Mouse (Mus musculus): ENCODE data around the gene Acbd3. TPM values are rescaled to one million over a fixed set of nuclear protein-coding genes. Genes with fewer than 3 reads are reported as not detected.

The Acbd3 gene
- polyA plus RNA-seq, 1 experiment from 2014 or later, result 23.7 TPM

DNA sequence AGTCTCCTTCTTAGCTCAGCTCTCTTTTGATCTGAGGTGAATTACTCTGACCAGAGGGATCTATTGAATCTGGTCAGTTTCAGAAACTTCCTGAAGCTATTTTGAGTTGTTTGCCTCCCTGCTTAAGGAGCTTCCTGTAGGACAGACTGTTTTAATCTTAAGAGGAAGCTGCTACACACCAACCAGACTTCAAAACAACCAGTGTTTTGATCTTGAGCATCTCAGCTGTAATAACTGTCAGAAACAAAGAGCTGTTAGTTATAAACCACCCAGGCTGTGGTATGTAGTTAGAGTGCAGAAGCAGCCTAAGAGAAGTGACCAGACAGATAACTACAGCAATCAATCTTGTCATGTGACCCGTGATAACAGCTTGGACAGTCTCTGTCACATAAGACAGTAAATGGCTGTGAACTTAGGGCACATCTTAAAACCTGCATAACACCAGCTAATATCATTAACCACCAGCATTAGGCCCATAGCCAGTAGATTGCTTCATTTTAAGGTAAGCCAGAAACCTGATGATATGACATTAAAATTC lies 2.1 kb upstream of the Acbd3 start:
- H3K9ac ChIP-seq (replicated peaks), result no peak overlapping the region
- H3K4me3 ChIP-seq, result no peak overlapping the region
- no peaks in the 10 kb centered on the region for H3K36me3 ChIP-seq
- no peaks in the 10 kb centered on the region for H3K27me3 ChIP-seq
- no peak overlapping the region for H3K4me2 ChIP-seq (replicated peaks)
- ATAC-seq (replicated peaks), result no peak
- peaks cover 29% of the 10 kb centered on the region for H3K4me1 ChIP-seq
- no peak overlapping the region for H3K27ac ChIP-seq (replicated peaks)
- WGBS, result 71% methylated on average over 1 of the region's 1 CpGs
- H3K9me3 ChIP-seq, result no peaks in the 10 kb centered on the region

GRCm38 (mm10) chr1:180726183-180726582 lies 340 bp downstream of the Acbd3 start:
- under 1% methylated on average over 42 of the region's 42 CpGs for WGBS
- peak; percentile 78 for ATAC-seq (replicated peaks)
- Histone ChIP-seq H3K27ac (replicated peaks) (peak overlapping the region; percentile 80), H3K4me3 (peak overlapping the region; percentile 85), H3K9ac (replicated peaks) (peak overlapping the region; percentile 86), H3K4me1 (peaks cover 38% of the 10 kb centered on the region), H3K27me3 (no peaks in the 10 kb centered on the region), H3K9me3 (no peaks in the 10 kb centered on the region), H3K4me2 (replicated peaks) (peak overlapping the region; percentile 57), H3K36me3 (no peaks in the 10 kb centered on the region)

DNA sequence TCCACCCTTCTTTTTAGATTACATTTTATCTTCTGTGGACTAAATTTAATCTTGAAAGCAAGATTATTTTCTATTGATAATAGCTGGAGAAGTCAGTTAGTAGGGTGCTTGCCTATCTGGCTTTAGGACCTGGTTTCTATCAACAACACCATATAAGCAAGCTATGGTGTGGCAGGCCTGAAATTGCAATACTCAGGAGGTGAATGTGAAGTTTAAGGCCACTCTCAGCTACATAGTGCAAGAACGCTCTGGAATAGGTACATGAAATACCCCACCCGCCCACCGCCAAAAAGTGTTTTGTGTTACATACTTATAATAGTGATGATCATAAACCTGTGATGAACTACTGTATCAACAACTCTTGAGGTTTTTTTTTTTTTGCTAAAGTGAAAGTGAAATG lies 3.4 kb downstream of the Acbd3 start:
- H3K36me3 ChIP-seq, result peaks cover 4% of the 10 kb centered on the region
- H3K9me3 ChIP-seq, result no peaks in the 10 kb centered on the region
- no peak for ATAC-seq (replicated peaks)
- H3K27ac ChIP-seq (replicated peaks), result no peak overlapping the region
- peaks cover 38% of the 10 kb centered on the region for H3K4me1 ChIP-seq
- no peak overlapping the region for H3K4me3 ChIP-seq
- no peaks in the 10 kb centered on the region for H3K27me3 ChIP-seq
- WGBS, result 91% methylated on average over 3 of the region's 3 CpGs
- no peak overlapping the region for H3K9ac ChIP-seq (replicated peaks)
- H3K4me2 ChIP-seq (replicated peaks), result no peak overlapping the region

DNA sequence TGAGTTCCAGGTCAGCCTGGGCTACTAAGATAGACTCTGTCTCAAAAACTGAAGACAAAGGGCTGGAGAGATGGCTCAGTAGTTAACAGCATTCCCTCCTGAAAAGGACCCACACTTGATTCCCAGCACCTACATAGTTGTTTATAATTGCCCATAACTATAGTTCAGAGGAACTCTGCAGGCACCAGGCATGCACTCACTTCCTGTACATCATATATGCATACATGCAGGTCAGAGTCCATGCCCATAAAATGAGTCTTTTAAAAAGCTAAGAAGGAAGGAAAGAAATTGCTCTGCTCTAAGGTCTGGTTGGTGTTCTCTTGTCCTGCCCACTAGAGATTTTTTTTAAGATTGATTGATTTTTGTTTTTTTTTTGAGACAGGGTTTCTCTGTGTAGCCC lies 22.0 kb downstream of the Acbd3 start:
- H3K9ac ChIP-seq (replicated peaks), result no peak overlapping the region
- no peak overlapping the region for H3K4me3 ChIP-seq
- H3K4me2 ChIP-seq (replicated peaks), result no peak overlapping the region
- H3K4me1 ChIP-seq, result no peaks in the 10 kb centered on the region
- H3K27ac ChIP-seq (replicated peaks), result no peak overlapping the region
- no peaks in the 10 kb centered on the region for H3K9me3 ChIP-seq
- peaks cover 68% of the 10 kb centered on the region for H3K36me3 ChIP-seq
- ATAC-seq (replicated peaks), result no peak
- no peaks in the 10 kb centered on the region for H3K27me3 ChIP-seq

DNA sequence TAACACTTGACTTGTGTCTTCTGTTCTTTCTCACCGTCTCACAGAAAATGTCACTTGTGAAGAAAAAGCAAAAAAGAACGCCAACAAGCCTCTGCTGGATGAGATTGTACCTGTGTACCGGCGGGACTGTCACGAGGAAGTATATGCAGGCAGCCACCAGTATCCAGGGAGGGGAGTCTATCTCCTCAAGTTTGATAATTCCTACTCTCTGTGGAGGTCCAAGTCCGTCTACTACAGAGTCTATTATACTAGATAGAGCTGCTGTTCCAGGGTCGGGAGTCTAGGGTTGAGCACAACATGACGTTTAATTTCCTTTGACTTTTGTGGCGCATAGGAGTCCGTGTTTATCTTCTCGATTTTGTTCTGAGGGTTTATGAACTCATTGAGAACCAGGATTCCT lies 26.3 kb downstream of the Acbd3 start:
- Histone ChIP-seq H3K9ac (replicated peaks) (no peak overlapping the region), H3K36me3 (peaks cover 48% of the 10 kb centered on the region)
- 95% methylated on average over 11 of the region's 11 CpGs for WGBS

DNA sequence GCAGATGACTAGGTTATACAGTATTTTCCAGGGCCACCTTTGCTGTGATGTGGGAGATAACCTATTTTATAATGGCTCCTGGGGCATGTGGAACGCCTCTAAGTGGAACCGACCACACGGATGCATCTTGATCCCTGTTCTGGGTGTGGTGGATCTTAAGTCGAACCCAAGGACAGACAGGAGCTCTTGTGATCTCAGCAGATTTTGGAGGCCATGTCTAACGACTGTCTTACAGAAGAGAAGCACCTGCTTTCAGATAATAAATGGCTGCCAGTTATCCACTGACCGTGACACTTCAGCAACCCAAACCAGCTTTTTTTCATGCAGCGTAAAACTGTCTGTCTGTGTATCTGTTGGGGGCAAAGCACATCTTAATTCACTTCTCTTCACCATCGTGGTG lies 28.5 kb downstream of the Acbd3 start:
- Histone ChIP-seq H3K27ac (replicated peaks) (no peak overlapping the region), H3K9me3 (no peaks in the 10 kb centered on the region), H3K4me2 (replicated peaks) (no peak overlapping the region), H3K27me3 (no peaks in the 10 kb centered on the region), H3K9ac (replicated peaks) (no peak overlapping the region), H3K4me3 (no peak overlapping the region), H3K4me1 (no peaks in the 10 kb centered on the region), H3K36me3 (peaks cover 28% of the 10 kb centered on the region)
- ATAC-seq (replicated peaks), result no peak
- WGBS, result 93% methylated on average over 8 of the region's 8 CpGs

More for the DNA sequence above, 26.3 kb downstream of the Acbd3 start:
- Histone ChIP-seq H3K4me1 (no peaks in the 10 kb centered on the region), H3K4me2 (replicated peaks) (no peak overlapping the region), H3K27me3 (no peaks in the 10 kb centered on the region), H3K27ac (replicated peaks) (no peak overlapping the region), H3K4me3 (no peak overlapping the region), H3K9me3 (no peaks in the 10 kb centered on the region)
- no peak for ATAC-seq (replicated peaks)

DNA sequence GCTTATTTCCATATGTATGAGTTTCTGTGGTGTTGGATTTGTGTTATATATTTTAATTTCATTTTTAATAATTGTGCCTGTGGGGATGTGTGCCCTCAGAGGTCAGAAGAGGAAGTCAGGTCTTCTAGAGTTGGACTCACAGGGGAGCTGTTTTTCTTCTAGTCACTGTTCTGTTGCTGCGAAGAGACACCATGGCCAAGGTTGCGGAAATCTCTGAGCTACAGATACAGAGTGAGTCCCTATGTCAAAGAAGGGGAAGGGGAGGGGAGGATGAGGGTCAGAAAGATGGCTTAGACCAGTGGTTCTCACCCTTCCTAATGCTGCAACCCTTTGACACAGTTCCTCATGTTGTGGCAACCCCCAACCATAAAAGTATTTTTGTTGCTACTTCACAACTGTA lies 30.9 kb downstream of the Acbd3 start:
- Histone ChIP-seq H3K9me3 (no peaks in the 10 kb centered on the region), H3K4me2 (replicated peaks) (no peak overlapping the region), H3K36me3 (peaks cover 26% of the 10 kb centered on the region), H3K9ac (replicated peaks) (no peak overlapping the region), H3K27me3 (no peaks in the 10 kb centered on the region), H3K4me3 (no peak overlapping the region), H3K27ac (replicated peaks) (no peak overlapping the region), H3K4me1 (no peaks in the 10 kb centered on the region)
- no peak for ATAC-seq (replicated peaks)
- 98% methylated on average over 2 of the region's 2 CpGs for WGBS

DNA sequence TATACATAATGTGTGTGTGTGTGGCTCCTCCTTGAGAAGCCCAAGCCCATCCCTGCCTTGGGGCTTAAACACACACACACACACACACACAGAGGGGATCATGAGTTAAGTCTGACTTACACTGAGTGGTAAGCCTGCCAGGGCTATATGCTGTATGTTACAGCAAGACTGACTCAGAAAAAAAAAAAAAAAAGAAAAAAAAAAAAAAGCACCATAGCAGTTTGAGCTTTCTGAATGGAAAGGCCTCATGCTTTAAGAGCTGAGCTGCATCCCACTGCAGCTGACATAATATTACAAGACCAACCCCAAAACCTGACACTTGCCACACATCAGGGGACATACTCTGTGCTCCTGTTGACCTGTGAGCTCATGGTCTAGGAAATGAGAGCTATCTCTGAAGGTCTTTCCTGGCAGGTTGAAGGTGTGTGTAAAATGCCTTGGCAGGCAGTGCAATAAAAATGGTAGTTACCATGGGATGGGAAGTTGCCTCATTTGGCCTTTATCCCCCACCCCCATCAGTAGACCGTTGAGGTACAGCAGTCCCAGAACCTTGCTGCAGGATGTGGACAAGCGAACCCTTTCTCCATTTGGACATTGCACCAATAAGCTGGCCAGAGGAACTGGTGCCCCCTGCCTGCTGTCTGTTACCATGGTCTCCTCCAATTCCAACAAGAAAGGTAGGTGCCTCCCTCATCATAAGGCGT lies 31.6 kb downstream of the Acbd3 start:
- H3K9ac ChIP-seq (replicated peaks), result no peak overlapping the region
- H3K4me3 ChIP-seq, result no peak overlapping the region
- no peak overlapping the region for H3K4me2 ChIP-seq (replicated peaks)
- H3K9me3 ChIP-seq, result no peaks in the 10 kb centered on the region
- peaks cover 19% of the 10 kb centered on the region for H3K36me3 ChIP-seq
- H3K27ac ChIP-seq (replicated peaks), result no peak overlapping the region
- WGBS, result 90% methylated on average over 3 of the region's 3 CpGs
- no peaks in the 10 kb centered on the region; the same call in 1 of the 2 replicates for H3K27me3 ChIP-seq
- no peak for ATAC-seq (replicated peaks)
- H3K4me1 ChIP-seq, result no peaks in the 10 kb centered on the region

DNA sequence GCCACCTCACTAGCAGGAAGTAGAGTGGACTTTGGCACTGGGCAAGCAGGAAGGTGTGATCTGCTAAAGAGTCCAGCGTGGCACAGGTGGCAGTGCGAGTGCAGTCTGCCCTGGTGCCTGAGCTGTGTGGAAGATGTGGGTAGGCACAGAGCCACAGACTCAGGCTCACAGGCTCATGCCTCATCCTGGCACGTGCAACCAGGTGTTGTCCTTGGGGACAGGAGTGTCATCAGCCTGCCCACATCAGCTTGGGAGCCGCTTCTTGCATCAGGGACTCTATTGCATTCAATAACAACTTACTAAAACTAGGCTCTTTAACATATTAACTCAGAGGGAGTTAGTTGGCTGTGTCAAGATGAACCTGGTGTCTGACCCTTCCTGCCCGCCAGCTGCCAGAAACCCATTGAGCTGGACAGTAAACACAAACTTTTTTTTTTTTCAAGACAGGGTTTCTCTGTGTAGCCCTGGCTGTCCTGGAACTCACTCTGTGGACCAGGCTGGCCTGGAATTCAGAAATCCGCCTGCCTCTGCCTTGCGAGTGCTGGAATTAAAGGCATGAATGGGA lies 32.2 kb downstream of the Acbd3 start:
- 95% methylated on average over 7 of the region's 7 CpGs for WGBS
- ATAC-seq (replicated peaks), result no peak
- no peaks in the 10 kb centered on the region; the same call in 1 of the 2 replicates for H3K4me1 ChIP-seq
- no peak overlapping the region for H3K4me3 ChIP-seq
- H3K27me3 ChIP-seq, result no peaks in the 10 kb centered on the region; the same call in 1 of the 2 replicates
- H3K36me3 ChIP-seq, result peaks cover 12% of the 10 kb centered on the region
- H3K9ac ChIP-seq (replicated peaks), result no peak overlapping the region
- H3K4me2 ChIP-seq (replicated peaks), result no peak overlapping the region
- no peaks in the 10 kb centered on the region for H3K9me3 ChIP-seq
- no peak overlapping the region for H3K27ac ChIP-seq (replicated peaks)

DNA sequence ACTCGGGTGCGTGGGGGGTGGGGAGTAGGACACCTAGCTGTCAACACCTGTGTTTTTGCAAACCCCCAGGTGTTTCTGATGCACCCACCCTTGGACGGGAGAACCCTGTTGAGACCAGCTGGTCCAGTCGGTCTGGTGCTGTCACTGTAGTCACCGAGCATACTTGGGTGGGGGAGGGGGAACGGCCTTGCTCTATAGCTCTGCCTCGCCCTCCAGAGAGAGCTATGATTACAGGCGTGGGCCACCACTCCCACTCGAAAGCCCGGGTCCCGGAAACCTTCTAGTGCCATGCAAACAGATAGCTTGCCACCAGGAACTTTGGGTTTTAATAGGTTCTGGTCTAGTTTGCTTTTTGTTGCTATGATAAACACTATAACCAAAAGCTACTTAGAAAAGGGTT lies 36.3 kb downstream of the Acbd3 start:
- no peak overlapping the region for H3K4me3 ChIP-seq
- H3K9ac ChIP-seq (replicated peaks), result no peak overlapping the region
- H3K27me3 ChIP-seq, result peaks cover 5% of the 10 kb centered on the region; the same call in 1 of the 2 replicates
- H3K27ac ChIP-seq (replicated peaks), result no peak overlapping the region
- H3K4me2 ChIP-seq (replicated peaks), result no peak overlapping the region
- 89% methylated on average over 11 of the region's 11 CpGs for WGBS
- H3K4me1 ChIP-seq, result peaks cover 8% of the 10 kb centered on the region
- H3K36me3 ChIP-seq, result no peaks in the 10 kb centered on the region
- no peaks in the 10 kb centered on the region for H3K9me3 ChIP-seq
- no peak for ATAC-seq (replicated peaks)

DNA sequence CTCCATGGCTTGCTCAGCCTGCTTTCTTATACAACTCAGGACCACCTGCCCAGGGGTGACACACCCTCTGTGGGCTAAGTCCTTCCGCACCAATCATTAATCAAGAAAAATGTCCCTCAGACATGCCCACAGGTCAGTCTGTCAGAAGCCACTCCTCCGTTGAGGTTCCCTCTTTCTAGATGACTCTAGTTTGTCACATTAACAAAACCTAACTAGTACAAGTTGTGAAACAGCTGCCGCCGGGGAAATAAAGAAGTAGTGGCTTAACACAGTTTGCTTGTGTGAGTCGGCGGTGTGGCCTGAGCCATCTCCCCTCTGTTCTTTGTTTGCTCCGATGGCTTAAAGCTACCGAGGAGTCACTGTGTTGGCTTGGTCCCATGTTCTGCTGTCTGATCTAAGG lies 36.8 kb downstream of the Acbd3 start:
- Histone ChIP-seq H3K27me3 (peaks cover 5% of the 10 kb centered on the region; the same call in 1 of the 2 replicates), H3K27ac (replicated peaks) (no peak overlapping the region), H3K4me2 (replicated peaks) (no peak overlapping the region), H3K9me3 (no peaks in the 10 kb centered on the region), H3K4me3 (no peak overlapping the region), H3K36me3 (no peaks in the 10 kb centered on the region), H3K4me1 (peaks cover 9% of the 10 kb centered on the region), H3K9ac (replicated peaks) (no peak overlapping the region)
- WGBS, result 84% methylated on average over 8 of the region's 8 CpGs
- no peak for ATAC-seq (replicated peaks)

- Histone ChIP-seq H3K36me3 (no peaks in the 10 kb centered on the region), H3K4me1 (peaks cover 16% of the 10 kb centered on the region), H3K9ac (replicated peaks) (peak overlapping the region; percentile 33), H3K27ac (replicated peaks) (no peak overlapping the region), H3K27me3 (peaks cover 5% of the 10 kb centered on the region; the same call in 1 of the 2 replicates), H3K4me2 (replicated peaks) (peak overlapping the region; percentile 79), H3K9me3 (no peaks in the 10 kb centered on the region), H3K4me3 (peak overlapping the region; percentile 41)
- ATAC-seq (replicated peaks), result peak; percentile 36; the same call in 1 of the 2 replicates
- 14% methylated on average over 14 of the region's 14 CpGs for WGBS
These were observed 37.5 kb downstream of the Acbd3 start for GRCm38 (mm10) chr1:180763307-180763706.

Measured in forebrain, embryonic 15.5 days (tissue).